Mouse (Mus musculus): ENCODE measurements around the gene Ndrg2. TPM values are rescaled to one million over a fixed set of nuclear protein-coding genes. Genes with fewer than 3 reads are reported as not detected.
A peak's percentile ranks its signal among the peaks of the same experiment; 100 is the strongest.

The Ndrg2 gene
- polyA plus RNA-seq (2015; fragmentation: Nextera tagmentation; extraction: Ambion mirVana): 51.8 and 66.4 TPM in 2 replicates

GRCm38 (mm10) chr14:51913960-51914762 is at the start of gene Ndrg2:
Ndrg2 (minus strand) TSS chr14:51914158.
- Histone ChIP-seq H3K27me3 (ENCODE audit: control insufficient read depth, insufficient read depth, low read depth, low read length) (peaks cover 17% of the 10 kb centered on the region), H3K4me1 (ENCODE audit: control insufficient read depth, low read depth, low read length) (peaks cover 10% of the 10 kb centered on the region), H3K9me3 (replicated peaks; ENCODE audit: control insufficient read depth, low read length) (no peaks in the 10 kb centered on the region), H3K4me3 (ENCODE audit: low read depth, low read length) (peak within 1 kb of the TSS; percentile 63), H3K36me3 (ENCODE audit: control insufficient read depth, insufficient read depth) (peaks cover 4% of the 10 kb centered on the region; the same call in 1 of the 2 replicates), H3K9ac (ENCODE audit: low read depth, low read length) (peak within 1 kb of the TSS; percentile 49), H3K27ac (ENCODE audit: low read length) (peak within 1 kb of the TSS; percentile 55), H3K4me2 (ENCODE audit: low read depth, low read length) (peak within 1 kb of the TSS; percentile 81)
- 6% methylated on average over 23 of the region's 23 CpGs for whole genome bisulfite sequencing (ENCODE audit: insufficient replicate concordance)
- ATAC-seq (ENCODE audit: low read depth): no peak

GRCm38 (mm10) chr14:51960316-51960715 is 46.4 kb upstream of the Ndrg2 start:
- H3K27ac ChIP-seq (ENCODE audit: low read length): no peak overlapping the region
- H3K36me3 ChIP-seq (ENCODE audit: control insufficient read depth, insufficient read depth): no peaks in the 10 kb centered on the region
- no peak for ATAC-seq (ENCODE audit: low read depth)
- no peak overlapping the region for H3K9ac ChIP-seq (ENCODE audit: low read depth, low read length)
- H3K4me2 ChIP-seq (ENCODE audit: low read depth, low read length): no peak overlapping the region
- 60% methylated on average over 2 of the region's 2 CpGs for WGBS (ENCODE audit: insufficient replicate concordance)
- no peaks in the 10 kb centered on the region for H3K9me3 ChIP-seq (replicated peaks; ENCODE audit: control insufficient read depth, low read length)
- H3K27me3 ChIP-seq (ENCODE audit: control insufficient read depth, insufficient read depth, low read depth, low read length): no peaks in the 10 kb centered on the region
- H3K4me1 ChIP-seq (ENCODE audit: control insufficient read depth, low read depth, low read length): no peaks in the 10 kb centered on the region
- H3K4me3 ChIP-seq (ENCODE audit: low read depth, low read length): no peak overlapping the region

GRCm38 (mm10) chr14:51943336-51943735 is 29.4 kb upstream of the Ndrg2 start:
- H3K4me1 ChIP-seq (ENCODE audit: control insufficient read depth, low read depth, low read length): peaks cover 14% of the 10 kb centered on the region
- no peak overlapping the region for H3K4me2 ChIP-seq (ENCODE audit: low read depth, low read length)
- no peaks in the 10 kb centered on the region for H3K27me3 ChIP-seq (ENCODE audit: control insufficient read depth, insufficient read depth, low read depth, low read length)
- no peak overlapping the region for H3K27ac ChIP-seq (ENCODE audit: low read length)
- H3K4me3 ChIP-seq (ENCODE audit: low read depth, low read length): no peak overlapping the region
- ATAC-seq (ENCODE audit: low read depth): no peak
- H3K9me3 ChIP-seq (replicated peaks; ENCODE audit: control insufficient read depth, low read length): no peaks in the 10 kb centered on the region
- 62% methylated on average over 6 of the region's 6 CpGs for WGBS (ENCODE audit: insufficient replicate concordance)
- no peaks in the 10 kb centered on the region for H3K36me3 ChIP-seq (ENCODE audit: control insufficient read depth, insufficient read depth)
- H3K9ac ChIP-seq (ENCODE audit: low read depth, low read length): no peak overlapping the region

- Histone ChIP-seq H3K4me2 (ENCODE audit: low read depth, low read length) (no peak overlapping the region), H3K4me3 (ENCODE audit: low read depth, low read length) (no peak overlapping the region), H3K36me3 (ENCODE audit: control insufficient read depth, insufficient read depth) (no peaks in the 10 kb centered on the region), H3K9me3 (replicated peaks; ENCODE audit: control insufficient read depth, low read length) (no peaks in the 10 kb centered on the region), H3K4me1 (ENCODE audit: control insufficient read depth, low read depth, low read length) (peaks cover 14% of the 10 kb centered on the region), H3K9ac (ENCODE audit: low read depth, low read length) (no peak overlapping the region), H3K27me3 (ENCODE audit: control insufficient read depth, insufficient read depth, low read depth, low read length) (no peaks in the 10 kb centered on the region), H3K27ac (ENCODE audit: low read length) (no peak overlapping the region)
- 28% methylated on average over 7 of the region's 7 CpGs for WGBS (ENCODE audit: insufficient replicate concordance)
- ATAC-seq (ENCODE audit: low read depth): no peak
Measured at GRCm38 (mm10) chr14:51942236-51942635, 28.3 kb upstream of the Ndrg2 start.

GRCm38 (mm10) chr14:51941577-51941976 is 27.6 kb upstream of the Ndrg2 start:
- Histone ChIP-seq H3K4me3 (ENCODE audit: low read depth, low read length) (no peak overlapping the region), H3K9me3 (replicated peaks; ENCODE audit: control insufficient read depth, low read length) (no peaks in the 10 kb centered on the region), H3K4me2 (ENCODE audit: low read depth, low read length) (no peak overlapping the region), H3K9ac (ENCODE audit: low read depth, low read length) (no peak overlapping the region), H3K4me1 (ENCODE audit: control insufficient read depth, low read depth, low read length) (peaks cover 14% of the 10 kb centered on the region), H3K36me3 (ENCODE audit: control insufficient read depth, insufficient read depth) (no peaks in the 10 kb centered on the region), H3K27me3 (ENCODE audit: control insufficient read depth, insufficient read depth, low read depth, low read length) (no peaks in the 10 kb centered on the region), H3K27ac (ENCODE audit: low read length) (peak overlapping the region; percentile 41; the same call in 1 of the 2 replicates)
- ATAC-seq (ENCODE audit: low read depth): peak; percentile 71
- WGBS (ENCODE audit: insufficient replicate concordance): 52% methylated on average over 9 of the region's 9 CpGs

DNA sequence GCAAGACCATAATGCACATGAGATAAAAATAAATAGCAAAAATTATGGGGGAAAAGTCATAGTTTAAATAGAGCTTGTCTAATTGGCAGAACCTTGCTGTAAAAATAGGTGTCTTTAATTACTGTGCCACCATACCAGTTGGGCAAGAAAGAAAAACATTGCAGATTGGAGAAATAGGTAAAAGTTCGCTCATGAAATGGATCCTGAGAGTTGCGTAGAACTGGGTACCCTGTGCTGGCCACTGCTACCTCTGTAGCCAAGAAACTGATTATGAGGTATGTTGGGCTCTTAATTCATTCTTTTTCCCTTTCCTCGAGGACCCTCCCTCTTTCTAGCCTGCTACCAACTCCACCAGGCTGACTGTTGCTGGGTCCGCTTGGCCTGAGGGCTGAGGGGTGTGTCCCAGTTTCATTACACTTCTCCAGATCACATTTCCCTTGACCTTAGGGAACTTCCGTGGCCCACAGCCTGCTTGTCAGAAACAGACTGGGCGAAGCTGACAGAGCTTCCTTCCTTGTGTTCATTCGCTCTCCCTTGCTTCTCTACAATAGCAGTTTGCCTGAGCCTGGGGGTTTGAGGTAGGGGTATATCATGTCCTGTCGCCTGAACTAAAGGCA is 27.1 kb upstream of the Ndrg2 start:
- WGBS (ENCODE audit: insufficient replicate concordance): 30% methylated on average over 8 of the region's 8 CpGs
- Histone ChIP-seq H3K4me2 (ENCODE audit: low read depth, low read length) (no peak overlapping the region), H3K27ac (ENCODE audit: low read length) (peak overlapping the region; percentile 41), H3K9me3 (replicated peaks; ENCODE audit: control insufficient read depth, low read length) (no peaks in the 10 kb centered on the region), H3K4me1 (ENCODE audit: control insufficient read depth, low read depth, low read length) (peaks cover 14% of the 10 kb centered on the region), H3K36me3 (ENCODE audit: control insufficient read depth, insufficient read depth) (no peaks in the 10 kb centered on the region), H3K9ac (ENCODE audit: low read depth, low read length) (no peak overlapping the region), H3K27me3 (ENCODE audit: control insufficient read depth, insufficient read depth, low read depth, low read length) (no peaks in the 10 kb centered on the region), H3K4me3 (ENCODE audit: low read depth, low read length) (no peak overlapping the region)
- ATAC-seq (ENCODE audit: low read depth): peak; percentile 50; the same call in 1 of the 2 replicates

DNA sequence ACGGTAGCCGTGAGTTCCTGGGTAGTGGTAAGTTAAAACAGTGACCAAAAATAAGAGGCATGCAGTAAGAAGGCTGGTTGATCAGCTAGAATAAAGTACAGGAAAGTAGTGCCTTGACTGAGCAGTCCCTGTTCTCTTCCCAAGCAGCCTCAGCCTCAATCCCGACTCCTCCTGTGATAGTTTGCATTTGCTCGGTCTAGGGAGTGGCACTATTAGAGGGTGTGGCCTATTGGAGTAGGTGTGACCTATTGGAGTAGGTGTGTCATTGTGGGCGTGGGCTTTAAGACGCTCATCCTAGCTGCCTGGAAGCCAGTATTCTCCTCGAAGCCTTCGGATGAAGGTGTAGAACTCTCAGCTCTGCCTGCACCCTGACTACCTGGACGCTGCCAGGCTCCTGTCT is 25.0 kb upstream of the Ndrg2 start:
- Histone ChIP-seq H3K9me3 (replicated peaks; ENCODE audit: control insufficient read depth, low read length) (no peaks in the 10 kb centered on the region), H3K4me1 (ENCODE audit: control insufficient read depth, low read depth, low read length) (peaks cover 14% of the 10 kb centered on the region), H3K4me3 (ENCODE audit: low read depth, low read length) (no peak overlapping the region), H3K27ac (ENCODE audit: low read length) (no peak overlapping the region), H3K27me3 (ENCODE audit: control insufficient read depth, insufficient read depth, low read depth, low read length) (no peaks in the 10 kb centered on the region), H3K9ac (ENCODE audit: low read depth, low read length) (no peak overlapping the region), H3K36me3 (ENCODE audit: control insufficient read depth, insufficient read depth) (no peaks in the 10 kb centered on the region), H3K4me2 (ENCODE audit: low read depth, low read length) (no peak overlapping the region)
- 73% methylated on average over 9 of the region's 9 CpGs for whole genome bisulfite sequencing (ENCODE audit: insufficient replicate concordance)
- no peak for ATAC-seq (ENCODE audit: low read depth)

DNA sequence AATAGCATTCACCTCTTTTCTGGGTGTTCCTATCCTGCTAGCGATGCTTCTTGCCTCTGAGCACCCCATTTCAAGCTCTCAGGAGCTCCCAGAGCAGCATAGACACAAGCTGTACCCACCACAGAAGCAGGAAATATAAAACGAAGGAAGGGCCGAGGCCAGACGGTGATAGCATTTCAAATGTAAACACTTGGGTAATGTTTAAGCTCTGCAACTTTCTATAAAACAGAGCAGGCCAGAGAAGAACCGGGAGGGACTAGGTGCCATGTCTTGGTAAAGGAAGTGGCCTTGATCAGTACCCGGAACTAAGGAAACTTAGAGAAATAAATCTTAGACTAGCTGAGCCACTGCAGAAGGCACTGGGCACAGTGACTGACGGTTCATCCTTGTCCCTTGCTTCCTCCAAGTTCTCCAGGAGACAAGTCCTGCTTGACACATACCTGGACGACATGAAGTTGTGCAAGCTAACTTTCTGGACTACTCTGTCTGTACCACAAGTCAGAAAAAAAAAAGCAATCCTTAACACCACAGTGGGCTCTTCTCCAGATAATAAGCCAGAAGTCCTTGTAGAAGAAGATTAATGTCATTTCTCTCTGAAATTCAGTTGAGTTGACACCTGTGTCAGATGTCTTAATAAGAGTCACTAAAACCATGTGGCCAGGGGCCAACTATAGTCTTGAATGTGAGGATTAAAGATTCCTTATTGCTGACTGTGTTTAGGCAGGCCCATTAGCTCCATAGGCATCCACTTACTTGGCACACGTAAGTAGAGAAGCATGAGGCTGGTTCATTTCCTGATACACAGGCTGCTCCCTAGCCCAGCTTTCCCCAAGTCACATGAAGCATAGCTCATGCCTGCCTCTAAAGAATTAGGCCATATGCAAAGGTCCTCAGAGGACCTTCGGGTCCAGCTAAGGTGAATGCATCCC is 18.4 kb upstream of the Ndrg2 start:
- Histone ChIP-seq H3K4me3 (ENCODE audit: low read depth, low read length) (no peak overlapping the region), H3K9ac (ENCODE audit: low read depth, low read length) (no peak overlapping the region), H3K4me1 (ENCODE audit: control insufficient read depth, low read depth, low read length) (no peaks in the 10 kb centered on the region; the same call in 1 of the 2 replicates), H3K9me3 (replicated peaks; ENCODE audit: control insufficient read depth, low read length) (no peaks in the 10 kb centered on the region), H3K4me2 (ENCODE audit: low read depth, low read length) (no peak overlapping the region), H3K27ac (ENCODE audit: low read length) (0 out of 2 replicates have a peak overlapping the region, but pooled peaks have one; percentile 47), H3K27me3 (ENCODE audit: control insufficient read depth, insufficient read depth, low read depth, low read length) (no peaks in the 10 kb centered on the region), H3K36me3 (ENCODE audit: control insufficient read depth, insufficient read depth) (no peaks in the 10 kb centered on the region)
- peak; percentile 64 for ATAC-seq (ENCODE audit: low read depth)
- 40% methylated on average over 10 of the region's 10 CpGs for WGBS (ENCODE audit: insufficient replicate concordance)
